Mouse (Mus musculus) bone marrow macrophage, adult 2 months (primary cell): ENCODE measurements around the gene Gstm1.
"Not testable (repeated sequence)": the region's sequence is repeated elsewhere in the genome, so short reads cannot be mapped to it uniquely, and the experiment has no call there.

ENCODE experiments used
- CTCF ChIP-seq: IDR thresholded peaks from 2 replicates; pipeline ENCODE4 v1.5.1; 2012; ENCODE audit warnings: low read depth, mild to moderate bottlenecking, low read length, moderate library complexity
- POLR2A ChIP-seq: IDR thresholded peaks from 2 replicates; pipeline ENCODE4 v1.6.1; 2012; ENCODE audit warnings: mild to moderate bottlenecking, low read depth, low read length, borderline replicate concordance

DNA sequence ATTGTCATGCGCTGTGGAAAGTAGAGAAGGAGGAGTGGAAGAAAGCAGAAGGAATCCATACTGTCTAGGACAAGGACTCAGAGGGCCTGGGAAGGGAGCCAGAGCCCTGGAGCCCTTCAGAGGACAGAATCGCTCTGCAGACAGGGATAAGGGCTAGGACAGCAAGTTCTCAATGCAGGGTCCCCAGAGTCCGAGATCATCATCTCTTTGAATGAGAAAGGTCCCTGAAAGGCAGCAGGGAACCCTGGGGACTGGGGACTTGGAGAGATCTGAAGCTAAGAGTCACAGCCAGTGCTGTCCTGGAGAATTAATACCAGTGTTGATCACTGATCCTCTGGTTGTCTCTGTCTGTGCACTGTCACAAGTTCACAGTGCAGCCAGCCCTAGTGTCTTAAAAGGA is 46.7 kb downstream of the Gstm1 start:
- not testable (repeated sequence) for TF ChIP-seq POLR2A, CTCF
